Mouse (Mus musculus): Measurements from ENCODE around the gene Ranbp3. TPM values are rescaled to one million over a fixed set of nuclear protein-coding genes. Genes with fewer than 3 reads are reported as not detected.

Gene Ranbp3
- total RNA-seq (2012; rRNA removed) (123 and 137 TPM in 2 replicates), polyA plus RNA-seq (2012; ENCODE audit: insufficient read depth in 1 of 2, insufficient read length in 2 of 2, low read depth in 1 of 2, low replicate concordance in 2 of 2, missing spikeins in 1 of 2) (100 to 1,000 TPM in 1 of 2 experiments, not detected in 1; 150 TPM)

GRCm38 (mm10) chr17:56672941-56673646, at the start of gene Ranbp3:
Gene Ranbp3 (plus strand): TSS chr17:56673294.
- peak within 1 kb of the TSS; percentile 99 for H3K9ac ChIP-seq (ENCODE audit: control insufficient read depth, low read depth, low read length, poor library complexity, severe bottlenecking)
- H3K4me3 ChIP-seq (ENCODE audit: control insufficient read depth in 1 of 2, insufficient read depth in 1 of 2, low read depth in 2 of 2, low read length in 2 of 2): peak within 1 kb of the TSS; percentile 92 to 96
- no peaks in the 10 kb centered on the region for H3K27me3 ChIP-seq (ENCODE audit: control insufficient read depth in 1 of 2, insufficient read depth in 2 of 2, low read length in 2 of 2)
- peak; percentile 99 for DNase-seq (ENCODE audit: low read depth, low spot score)
- H3K36me3 ChIP-seq (ENCODE audit: control insufficient read depth in 1 of 2, insufficient read depth in 2 of 2, low read length in 2 of 2): peaks cover 11 to 21% of the 10 kb centered on the region in 2 experiments
- H3K9me3 ChIP-seq (replicated peaks; ENCODE audit: insufficient read depth, low read length): no peaks in the 10 kb centered on the region
- H3K27ac ChIP-seq (ENCODE audit: control insufficient read depth, low read depth, low read length): peak within 1 kb of the TSS; percentile 92
- H3K79me2 ChIP-seq (ENCODE audit: control insufficient read depth, insufficient read depth, low read length, poor library complexity): peaks cover 52% of the 10 kb centered on the region
- H3K4me1 ChIP-seq (ENCODE audit: control insufficient read depth in 1 of 2, insufficient read depth in 2 of 2, low read length in 2 of 2): peaks cover 3 to 17% of the 10 kb centered on the region in 2 experiments; a peak in 2 of 4 replicates
- no peak for TF ChIP-seq TAL1 (IDR thresholded peaks at IDR 0.05; ENCODE audit: low read length)
- no peak for TF ChIP-seq MAFK (IDR thresholded peaks at IDR 0.05; ENCODE audit: borderline replicate concordance, low read depth, low read length)
- peak; percentile 88; the same call in 1 of the 2 replicates for TF ChIP-seq E2F4 (IDR thresholded peaks at IDR 0.05; ENCODE audit: borderline replicate concordance, low read depth, low read length)
- TF ChIP-seq CHD2 (IDR thresholded peaks at IDR 0.05; ENCODE audit: low read length): no peak
- peak; percentile 56 to 96 for TF ChIP-seq POLR2A (IDR thresholded peaks at IDR 0.05; ENCODE audit: control insufficient read depth in 1 of 2, insufficient read depth in 1 of 2, low read depth in 1 of 2, low read length in 2 of 2, poor library complexity in 1 of 2)
- TF ChIP-seq ELF1 (IDR thresholded peaks at IDR 0.05; ENCODE audit: low read depth, low read length): peak; percentile 71; the same call in 1 of the 2 replicates
- no peak for TF ChIP-seq GABPA (IDR thresholded peaks at IDR 0.05; ENCODE audit: low read depth, low read length)
- peak; percentile 69 for TF ChIP-seq TBP (IDR thresholded peaks at IDR 0.05; ENCODE audit: low read depth, low read length)
- no peak for TF ChIP-seq ZC3H11A (IDR thresholded peaks at IDR 0.05; ENCODE audit: low read depth, low read length)
- no peak for TF ChIP-seq ZKSCAN1 (IDR thresholded peaks at IDR 0.05; ENCODE audit: low read depth, low read length)
- peak; percentile 84 for TF ChIP-seq NELFE (IDR thresholded peaks at IDR 0.05; ENCODE audit: low read depth, low read length)
- peak; percentile 93 for TF ChIP-seq POLR2AphosphoS2 (IDR thresholded peaks at IDR 0.05; ENCODE audit: low read length)
- TF ChIP-seq UBTF (IDR thresholded peaks at IDR 0.05; ENCODE audit: borderline replicate concordance, insufficient read depth, low read depth, low read length): no peak
- no peak for TF ChIP-seq USF1 (IDR thresholded peaks at IDR 0.05; ENCODE audit: low read depth, low read length)
- no peak for TF ChIP-seq CTCF (IDR thresholded peaks at IDR 0.05 in 2 of 3, conservative IDR thresholded peaks at IDR 0.05 in 1 of 3; ENCODE audit: control insufficient read depth in 1 of 3, insufficient read depth in 1 of 3, low read depth in 2 of 3, low read length in 3 of 3, poor library complexity in 1 of 3, severe bottlenecking in 1 of 3)
- peak; percentile 87 for TF ChIP-seq MAZ (IDR thresholded peaks at IDR 0.05; ENCODE audit: low read depth, low read length)
- TF ChIP-seq MYB (IDR thresholded peaks at IDR 0.05; ENCODE audit: low read depth, low read length): no peak
- TF ChIP-seq RCOR1 (IDR thresholded peaks at IDR 0.05; ENCODE audit: low read depth, low read length): 0 out of 2 replicates have a peak, but pooled peaks have one; percentile 21
- TF ChIP-seq MAX (IDR thresholded peaks at IDR 0.05; ENCODE audit: low read length): peak; percentile 56
- TF ChIP-seq POLR2AphosphoS5 (IDR thresholded peaks at IDR 0.05; ENCODE audit: borderline replicate concordance, low read depth, low read length): no peak
- TF ChIP-seq CHD1 (IDR thresholded peaks at IDR 0.05; ENCODE audit: low read depth, low read length): no peak
- no peak for TF ChIP-seq EP300 (IDR thresholded peaks at IDR 0.05; ENCODE audit: low read depth in 1 of 2, low read length in 2 of 2)
- TF ChIP-seq JUND (IDR thresholded peaks at IDR 0.05; ENCODE audit: low read depth, low read length): no peak
- TF ChIP-seq RAD21 (IDR thresholded peaks at IDR 0.05; ENCODE audit: low read depth, low read length): no peak
- TF ChIP-seq MYC (IDR thresholded peaks at IDR 0.05; ENCODE audit: low read depth, low read length): no peak
- peak; percentile 95 for TF ChIP-seq NRF1 (IDR thresholded peaks at IDR 0.05; ENCODE audit: insufficient read depth, low read depth, low read length, poor library complexity, severe bottlenecking)
- TF ChIP-seq BHLHE40 (IDR thresholded peaks at IDR 0.05; ENCODE audit: borderline replicate concordance, low read depth, low read length): no peak
- peak; percentile 87 for TF ChIP-seq TCF12 (IDR thresholded peaks at IDR 0.05; ENCODE audit: low read depth, low read length)
- TF ChIP-seq KAT2A (conservative IDR thresholded peaks at IDR 0.05; ENCODE audit: low read depth, low read length): no peak; the same call in 1 of the 2 replicates
- TF ChIP-seq GATA1 (IDR thresholded peaks at IDR 0.05; ENCODE audit: low read depth, low read length): no peak
- peak; percentile 39; the same call in 1 of the 2 replicates for TF ChIP-seq ETS1 (IDR thresholded peaks at IDR 0.05; ENCODE audit: low read depth, low read length)
- no peak for TF ChIP-seq ZNF384 (IDR thresholded peaks at IDR 0.05; ENCODE audit: low read depth, low read length)
- TF ChIP-seq SMC3 (IDR thresholded peaks at IDR 0.05; ENCODE audit: low read depth, low read length): no peak
- peak; percentile 73 for TF ChIP-seq SIN3A (IDR thresholded peaks at IDR 0.05; ENCODE audit: low read length)
- TF ChIP-seq USF2 (IDR thresholded peaks at IDR 0.05; ENCODE audit: borderline replicate concordance in 1 of 2, insufficient read depth in 1 of 2, low read depth in 1 of 2, low read length in 2 of 2): no peak
- TF ChIP-seq ZMIZ1 (IDR thresholded peaks at IDR 0.05; ENCODE audit: low read depth, low read length): peak; percentile 55

Data from MEL (cell line).